Mouse (Mus musculus): ENCODE measurements around the gene Cacna1b.

DNA sequence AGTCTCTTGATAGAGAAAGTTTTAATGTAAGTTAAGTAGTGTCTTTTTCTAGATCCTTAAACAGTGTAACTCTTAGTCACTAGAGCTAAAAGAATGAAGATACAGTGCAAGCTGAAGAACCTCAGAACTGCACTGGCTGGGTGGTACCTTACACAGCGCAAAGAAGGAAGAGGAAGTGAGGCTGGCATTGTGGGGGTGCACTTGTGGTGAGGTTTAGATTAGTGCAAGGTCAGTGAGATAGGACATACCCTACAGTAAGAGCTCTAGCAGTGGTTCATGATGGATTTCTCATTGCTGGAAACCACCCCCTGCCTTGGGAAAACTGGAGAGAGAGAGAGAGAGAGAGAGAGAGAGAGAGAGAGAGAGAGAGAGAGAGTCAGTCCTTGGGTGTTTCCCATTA is 192.0 kb downstream of the Cacna1b start:
- TF ChIP-seq REST (IDR thresholded peaks at IDR 0.05; ENCODE audit: insufficient read depth, insufficient read length) (no peak), MYOD1 (IDR thresholded peaks at IDR 0.05; ENCODE audit: control insufficient read depth in 1 of 3, insufficient read length in 2 of 3, low read depth in 2 of 3) (no peak), CEBPB (IDR thresholded peaks at IDR 0.05; ENCODE audit: insufficient read depth, poor library complexity, severe bottlenecking) (no peak), POLR2A (IDR thresholded peaks at IDR 0.05; ENCODE audit: insufficient read length, low read depth) (no peak)
